Mouse (Mus musculus): ENCODE data around the gene Gm20390. TPM values are rescaled to one million over a fixed set of nuclear protein-coding genes. Genes with fewer than 3 reads are reported as not detected.

Gm20390 gene
- polyA plus RNA-seq (2015; fragmentation: Nextera tagmentation; extraction: Ambion mirVana), result 331 and 360 TPM in 2 replicates

DNA sequence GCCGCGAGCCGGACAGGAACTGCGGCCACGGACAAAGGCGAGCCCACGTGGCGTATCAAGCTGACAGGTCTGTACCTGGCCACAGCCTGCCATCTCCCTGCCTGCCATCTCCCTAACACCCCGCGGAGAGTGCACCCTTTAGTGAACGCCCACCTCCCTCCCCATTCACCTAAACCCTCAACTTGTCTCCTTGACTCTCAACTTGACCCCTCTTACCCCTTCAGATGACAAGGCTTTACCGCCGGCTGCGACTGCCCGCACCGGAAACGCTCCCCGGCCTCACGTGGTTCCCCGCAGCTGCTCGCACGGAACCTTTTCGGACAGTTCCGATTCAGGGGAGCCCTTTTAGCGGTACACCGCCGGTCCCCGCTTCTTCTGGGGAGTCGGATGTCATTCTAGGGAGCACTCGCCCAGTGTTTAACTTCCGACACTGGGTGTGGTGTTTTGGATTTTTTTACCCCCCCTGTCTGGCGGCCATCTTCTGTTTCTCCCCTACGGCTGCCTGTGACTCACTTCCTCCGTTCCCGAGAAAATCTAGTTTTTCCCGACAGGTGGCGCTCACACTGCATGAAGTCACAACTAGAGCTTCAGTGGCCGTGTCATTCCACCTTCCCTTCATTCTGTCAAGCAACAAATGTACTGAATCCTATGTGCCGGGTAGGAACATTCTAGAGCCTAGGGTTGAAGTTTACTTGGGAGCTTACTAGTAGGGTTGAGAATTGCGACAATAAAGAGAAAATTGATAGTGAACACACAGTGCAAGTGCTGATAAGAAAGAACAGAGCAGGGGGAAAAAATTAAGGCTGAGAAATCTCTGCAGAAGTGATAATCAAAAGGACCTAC, at the start of gene Gm20390, which contains the start of gene Nme1:
TSS of gene Gm20390 (minus strand) at position 289 of the 843 bp plus-strand sequence.
TSS of gene Nme1 (minus strand) at position 517 of the 843 bp plus-strand sequence.
- ATAC-seq, result peak; percentile 96
- Histone ChIP-seq H3K9ac (replicated peaks) (peak within 1 kb of the TSS; percentile 81), H3K4me2 (replicated peaks) (peak within 1 kb of the TSS; percentile 72), H3K36me3 (peaks cover 30% of the 10 kb centered on the region), H3K4me3 (replicated peaks) (peak within 1 kb of the TSS; percentile 74), H3K9me3 (no peaks in the 10 kb centered on the region), H3K27ac (peak within 1 kb of the TSS; percentile 75), H3K4me1 (replicated peaks) (peaks cover 31% of the 10 kb centered on the region), H3K27me3 (no peaks in the 10 kb centered on the region)
- under 1% methylated on average over 40 of the region's 40 CpGs for WGBS

DNA sequence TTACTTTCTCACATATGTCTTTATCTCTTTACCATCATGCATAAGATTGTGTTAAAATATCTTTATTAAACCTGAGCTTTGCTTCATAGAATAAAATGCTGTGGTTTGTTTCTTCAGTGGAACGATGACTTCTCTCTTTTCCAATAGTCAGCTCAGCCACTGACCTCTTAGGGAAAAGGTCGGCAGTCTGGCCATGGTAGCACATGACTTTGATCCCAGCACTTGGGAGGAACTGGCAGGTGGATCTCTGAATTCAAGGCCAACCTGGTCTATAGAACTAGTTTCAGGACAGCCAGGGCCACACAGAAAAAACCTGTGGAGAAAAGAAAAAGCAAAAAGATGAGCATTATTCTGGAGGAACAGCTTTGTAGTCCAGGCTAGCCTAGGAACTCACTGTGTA, 35.3 kb upstream of the Gm20390 start:
- Histone ChIP-seq H3K27me3 (no peaks in the 10 kb centered on the region), H3K4me2 (replicated peaks) (no peak overlapping the region), H3K36me3 (peaks cover 6% of the 10 kb centered on the region), H3K9ac (replicated peaks) (no peak overlapping the region), H3K27ac (no peak overlapping the region), H3K4me1 (replicated peaks) (peaks cover 15% of the 10 kb centered on the region), H3K9me3 (no peaks in the 10 kb centered on the region), H3K4me3 (replicated peaks) (no peak overlapping the region)
- WGBS, result 93% methylated on average over 2 of the region's 2 CpGs
- no peak for ATAC-seq

DNA sequence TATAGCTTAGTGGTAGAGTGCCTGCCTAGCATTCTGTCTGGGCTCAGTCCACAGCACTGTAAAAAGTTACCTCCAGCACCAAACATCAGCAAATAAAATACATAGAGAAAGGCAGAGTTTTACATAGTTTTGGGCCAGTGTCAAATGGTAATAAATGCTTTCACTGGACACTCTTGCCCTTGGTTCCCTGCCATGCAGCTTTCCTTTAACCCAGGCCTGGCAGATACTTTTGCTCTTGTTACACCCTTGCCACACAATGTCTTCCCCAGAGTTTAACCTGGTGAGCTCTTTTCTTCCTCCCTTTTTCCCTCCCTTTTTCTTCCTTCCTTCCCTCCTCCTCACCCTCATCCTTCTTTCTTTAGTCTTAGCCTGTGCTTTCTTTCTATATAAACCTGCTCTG, 31.2 kb upstream of the Gm20390 start:
- Histone ChIP-seq H3K9me3 (no peaks in the 10 kb centered on the region), H3K4me2 (replicated peaks) (no peak overlapping the region), H3K27me3 (no peaks in the 10 kb centered on the region), H3K4me1 (replicated peaks) (peaks cover 43% of the 10 kb centered on the region), H3K27ac (no peak overlapping the region), H3K36me3 (peaks cover 6% of the 10 kb centered on the region), H3K9ac (replicated peaks) (0 out of 2 replicates have a peak overlapping the region, but pooled peaks have one; percentile 2), H3K4me3 (replicated peaks) (no peak overlapping the region)
- no peak for ATAC-seq

DNA sequence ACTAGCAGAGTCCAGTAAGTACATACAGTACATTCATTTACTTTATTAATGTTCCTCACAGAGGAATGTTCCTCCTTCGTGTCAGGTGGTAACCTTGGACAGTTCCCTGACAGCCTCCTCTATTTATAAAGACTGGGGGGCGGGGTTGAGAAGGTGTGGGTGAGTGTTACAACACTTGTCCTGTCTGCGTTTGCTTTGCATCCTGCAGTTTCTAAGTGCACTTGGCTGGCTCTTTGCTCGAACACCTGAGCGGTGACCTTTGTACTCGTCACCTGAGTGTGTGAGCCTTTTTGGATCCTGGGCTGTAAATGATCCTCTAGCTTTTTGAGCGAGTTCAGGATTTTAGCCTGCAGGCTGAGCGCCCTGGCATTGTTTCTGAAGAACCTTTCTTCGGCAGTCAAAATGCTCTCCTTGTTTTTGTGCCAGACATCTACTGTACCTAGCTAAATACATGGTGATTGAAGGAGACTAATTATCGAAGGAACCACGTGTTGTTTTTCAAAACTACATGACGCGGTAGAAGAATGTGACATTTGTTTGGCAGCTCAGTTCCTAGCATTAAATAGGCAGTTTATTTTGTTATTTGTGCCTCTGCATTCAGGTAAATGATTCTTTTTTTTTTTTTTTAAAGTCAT, 29.2 kb upstream of the Gm20390 start:
- H3K4me2 ChIP-seq (replicated peaks), result peak overlapping the region; percentile 99
- peak overlapping the region; percentile 95 for H3K4me3 ChIP-seq (replicated peaks)
- H3K27ac ChIP-seq, result no peak overlapping the region
- H3K27me3 ChIP-seq, result no peaks in the 10 kb centered on the region
- 39% methylated on average over 13 of the region's 13 CpGs for WGBS
- peak overlapping the region; percentile 91 for H3K9ac ChIP-seq (replicated peaks)
- H3K36me3 ChIP-seq, result peaks cover under 1% of the 10 kb centered on the region
- H3K4me1 ChIP-seq (replicated peaks), result peaks cover 43% of the 10 kb centered on the region
- ATAC-seq, result no peak
- H3K9me3 ChIP-seq, result no peaks in the 10 kb centered on the region

DNA sequence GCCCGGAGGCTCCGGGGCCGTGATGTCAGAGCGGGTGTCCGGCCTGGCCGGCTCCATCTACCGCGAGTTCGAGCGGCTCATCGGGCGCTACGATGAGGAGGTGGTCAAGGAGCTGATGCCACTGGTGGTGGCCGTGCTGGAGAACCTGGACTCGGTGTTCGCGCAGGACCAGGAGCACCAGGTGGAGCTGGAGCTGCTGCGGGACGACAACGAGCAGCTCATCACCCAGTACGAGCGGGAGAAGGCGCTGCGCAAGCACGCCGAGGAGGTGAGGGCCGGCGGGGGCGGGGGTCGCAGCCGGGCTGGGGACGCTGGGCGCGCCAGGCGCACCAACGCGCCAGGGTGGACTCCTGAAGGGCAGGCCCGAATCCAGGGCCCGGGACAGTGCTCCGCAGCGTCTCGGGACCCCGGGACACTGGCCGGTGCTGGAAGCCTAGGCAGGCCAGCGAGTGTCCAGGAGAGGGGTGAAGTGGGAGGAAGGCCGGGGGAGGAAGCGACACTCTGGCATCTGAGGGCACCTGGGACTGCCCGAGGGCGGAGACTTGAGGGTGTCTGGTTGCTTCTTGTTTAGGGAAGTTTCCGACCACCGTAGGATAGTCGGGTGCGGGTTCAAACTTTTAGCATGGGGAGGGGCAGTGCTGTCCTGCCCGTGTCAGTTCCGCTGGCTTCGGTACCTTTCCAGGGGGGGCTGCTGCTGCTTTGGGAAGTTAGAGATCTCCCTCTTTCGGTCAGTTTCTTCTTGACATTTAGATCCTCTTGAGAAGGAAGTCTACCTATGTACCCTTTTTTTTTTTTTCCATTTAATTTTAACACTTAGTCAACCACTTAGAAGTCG, 28.4 kb upstream of the Gm20390 start:
- ATAC-seq, result peak; percentile 82
- H3K9me3 ChIP-seq, result no peaks in the 10 kb centered on the region

DNA sequence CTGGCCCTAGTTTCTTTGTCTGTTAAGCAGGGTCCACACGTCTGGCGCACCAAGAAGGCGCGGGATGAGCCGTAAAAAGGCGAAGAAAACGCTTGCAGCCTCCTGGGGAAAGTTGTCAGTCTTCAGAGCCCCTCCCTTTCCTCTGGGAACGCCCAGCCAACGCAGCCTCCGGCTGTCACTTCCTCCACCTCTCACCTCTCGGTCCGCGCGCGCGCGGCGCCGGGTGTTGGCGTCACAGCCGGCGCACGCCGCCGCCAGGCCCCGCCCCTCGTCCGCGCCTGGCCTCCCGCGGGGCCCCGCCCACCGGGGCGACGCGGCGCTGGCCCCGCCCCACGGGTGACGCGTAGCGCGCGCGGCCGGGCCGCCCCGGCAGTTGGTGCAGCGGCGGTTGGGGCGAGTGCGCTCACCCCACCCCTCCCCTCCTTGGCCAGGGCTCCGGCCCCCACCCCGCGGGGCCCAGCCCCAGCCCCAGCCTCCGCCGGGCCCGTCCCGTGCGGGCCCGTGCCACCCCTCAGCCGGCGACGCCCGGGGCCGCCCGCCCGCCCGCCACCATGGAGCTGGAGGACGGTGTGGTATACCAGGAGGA, 27.7 kb upstream of the Gm20390 start, which contains the start of gene Spag9:
TSS of gene Spag9 (plus strand) at position 372 of the 586 bp plus-strand sequence.
- under 1% methylated on average over 61 of the region's 70 CpGs for WGBS
- peak within 1 kb of the TSS; percentile 91 for H3K9ac ChIP-seq (replicated peaks)
- H3K27ac ChIP-seq, result peak within 1 kb of the TSS; percentile 94
- ATAC-seq, result peak; percentile 94
- H3K4me3 ChIP-seq (replicated peaks), result peak within 1 kb of the TSS; percentile 95
- H3K9me3 ChIP-seq, result no peaks in the 10 kb centered on the region
- H3K36me3 ChIP-seq, result no peaks in the 10 kb centered on the region
- H3K27me3 ChIP-seq, result no peaks in the 10 kb centered on the region
- H3K4me1 ChIP-seq (replicated peaks), result peaks cover 43% of the 10 kb centered on the region
- H3K4me2 ChIP-seq (replicated peaks), result peak within 1 kb of the TSS; percentile 99

More for the DNA sequence above, 28.4 kb upstream of the Gm20390 start:
- Histone ChIP-seq H3K9ac (replicated peaks) (peak overlapping the region; percentile 91), H3K4me3 (replicated peaks) (peak overlapping the region; percentile 95), H3K4me1 (replicated peaks) (peaks cover 43% of the 10 kb centered on the region), H3K27ac (peak overlapping the region; percentile 94), H3K4me2 (replicated peaks) (peak overlapping the region; percentile 99), H3K27me3 (no peaks in the 10 kb centered on the region), H3K36me3 (no peaks in the 10 kb centered on the region)
- WGBS, result under 1% methylated on average over 58 of the region's 58 CpGs

DNA sequence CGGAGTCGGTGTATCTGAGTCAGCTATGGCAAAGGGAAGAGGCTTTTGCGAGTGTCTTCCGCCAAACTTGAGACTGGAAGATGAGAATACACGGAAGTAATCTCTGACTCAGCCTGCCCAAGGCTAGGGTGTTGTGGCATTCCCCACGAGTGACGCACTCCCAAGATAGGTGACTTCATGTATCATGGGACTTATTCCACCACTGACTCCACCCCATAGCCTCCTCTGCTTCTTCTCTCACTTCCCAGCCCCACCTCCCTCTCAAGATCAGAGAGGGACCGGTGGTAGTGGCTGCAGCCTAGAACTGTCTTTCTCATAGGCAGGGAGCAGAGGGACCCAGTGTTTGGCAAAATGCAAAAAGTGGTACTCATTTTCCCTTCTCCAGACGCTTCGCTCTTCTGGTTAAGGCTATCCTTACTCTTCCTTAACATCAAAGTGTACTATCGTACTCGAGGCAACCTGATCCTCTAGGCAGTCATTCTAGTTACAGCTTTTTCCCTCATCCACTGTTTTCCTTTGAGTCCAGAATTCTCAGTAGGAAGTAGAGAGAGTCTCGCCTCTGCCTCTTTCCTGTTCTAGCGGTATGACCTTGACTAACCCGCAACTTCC, 27.1 kb upstream of the Gm20390 start:
- Histone ChIP-seq H3K9ac (replicated peaks) (peak overlapping the region; percentile 91), H3K4me2 (replicated peaks) (peak overlapping the region; percentile 99), H3K36me3 (no peaks in the 10 kb centered on the region), H3K27ac (peak overlapping the region; percentile 94), H3K27me3 (no peaks in the 10 kb centered on the region), H3K4me3 (replicated peaks) (peak overlapping the region; percentile 95), H3K4me1 (replicated peaks) (peaks cover 43% of the 10 kb centered on the region), H3K9me3 (no peaks in the 10 kb centered on the region)
- peak; percentile 44 for ATAC-seq
- WGBS, result 9% methylated on average over 15 of the region's 15 CpGs

DNA sequence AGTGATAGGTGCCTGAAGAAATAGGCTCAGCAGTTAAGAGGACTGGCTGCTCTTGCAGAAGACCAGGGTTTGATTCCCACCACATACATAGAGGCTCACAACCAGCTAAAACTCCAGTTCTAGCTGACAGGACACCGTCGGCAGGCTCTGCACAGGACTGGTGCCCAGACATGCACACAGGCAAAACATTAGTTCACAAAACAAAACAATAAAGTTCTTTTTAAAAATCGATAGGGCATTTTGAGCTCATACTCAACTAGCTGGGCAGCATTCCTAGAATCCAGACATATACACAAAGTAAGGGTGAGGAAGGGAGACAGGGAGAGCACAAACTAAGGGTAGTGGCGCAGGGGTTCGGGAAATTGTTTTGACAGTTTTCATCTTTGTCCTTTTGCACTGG, 26.4 kb upstream of the Gm20390 start:
- Histone ChIP-seq H3K4me1 (replicated peaks) (peaks cover 40% of the 10 kb centered on the region), H3K27me3 (no peaks in the 10 kb centered on the region), H3K27ac (no peak overlapping the region; the same call in 1 of the 2 replicates), H3K4me2 (replicated peaks) (peak overlapping the region; percentile 99), H3K4me3 (replicated peaks) (peak overlapping the region; percentile 95; the same call in 1 of the 2 replicates), H3K36me3 (no peaks in the 10 kb centered on the region), H3K9ac (replicated peaks) (peak overlapping the region; percentile 91; the same call in 1 of the 2 replicates), H3K9me3 (no peaks in the 10 kb centered on the region)
- no peak for ATAC-seq
- WGBS, result 68% methylated on average over 5 of the region's 5 CpGs

DNA sequence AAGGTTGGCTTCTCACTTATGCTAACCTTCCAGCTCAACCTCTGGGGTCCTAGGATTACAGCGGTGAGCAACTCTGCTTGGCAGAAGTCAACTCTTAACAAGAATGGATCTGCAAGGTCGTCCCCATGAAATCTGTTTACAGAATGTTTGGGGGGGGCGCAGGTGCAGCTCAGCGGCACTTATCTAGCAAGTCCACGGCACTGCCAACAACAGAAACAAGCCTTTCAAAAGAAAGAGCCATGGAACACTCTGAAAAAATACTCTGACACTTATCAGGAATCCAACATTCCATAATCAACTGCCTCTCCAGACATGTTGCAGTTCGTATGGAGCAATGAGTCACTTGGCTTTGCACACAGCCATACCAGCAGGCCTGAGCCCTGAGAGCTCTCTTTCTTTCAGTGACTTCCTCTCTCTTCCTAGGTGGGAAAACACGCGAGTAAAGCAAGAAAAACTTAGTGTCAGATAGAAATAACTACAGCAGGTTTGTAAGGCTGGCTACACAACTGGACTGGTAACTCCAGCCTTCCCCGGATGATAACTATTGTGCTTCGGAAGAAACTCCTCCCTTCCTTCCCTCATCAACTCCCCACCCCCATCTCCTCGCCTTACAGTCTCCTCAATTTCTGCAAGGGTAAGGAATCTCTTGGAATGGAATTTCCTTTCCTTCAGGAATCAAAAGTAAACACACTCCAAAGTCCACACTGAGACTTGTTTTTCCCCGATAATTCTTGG, 20.4 kb upstream of the Gm20390 start:
- ATAC-seq, result no peak
- Histone ChIP-seq H3K9me3 (no peaks in the 10 kb centered on the region), H3K4me2 (replicated peaks) (no peak overlapping the region), H3K4me1 (replicated peaks) (no peaks in the 10 kb centered on the region), H3K9ac (replicated peaks) (no peak overlapping the region), H3K27ac (no peak overlapping the region), H3K27me3 (no peaks in the 10 kb centered on the region), H3K4me3 (replicated peaks) (no peak overlapping the region), H3K36me3 (no peaks in the 10 kb centered on the region)
- 69% methylated on average over 12 of the region's 12 CpGs for WGBS

DNA sequence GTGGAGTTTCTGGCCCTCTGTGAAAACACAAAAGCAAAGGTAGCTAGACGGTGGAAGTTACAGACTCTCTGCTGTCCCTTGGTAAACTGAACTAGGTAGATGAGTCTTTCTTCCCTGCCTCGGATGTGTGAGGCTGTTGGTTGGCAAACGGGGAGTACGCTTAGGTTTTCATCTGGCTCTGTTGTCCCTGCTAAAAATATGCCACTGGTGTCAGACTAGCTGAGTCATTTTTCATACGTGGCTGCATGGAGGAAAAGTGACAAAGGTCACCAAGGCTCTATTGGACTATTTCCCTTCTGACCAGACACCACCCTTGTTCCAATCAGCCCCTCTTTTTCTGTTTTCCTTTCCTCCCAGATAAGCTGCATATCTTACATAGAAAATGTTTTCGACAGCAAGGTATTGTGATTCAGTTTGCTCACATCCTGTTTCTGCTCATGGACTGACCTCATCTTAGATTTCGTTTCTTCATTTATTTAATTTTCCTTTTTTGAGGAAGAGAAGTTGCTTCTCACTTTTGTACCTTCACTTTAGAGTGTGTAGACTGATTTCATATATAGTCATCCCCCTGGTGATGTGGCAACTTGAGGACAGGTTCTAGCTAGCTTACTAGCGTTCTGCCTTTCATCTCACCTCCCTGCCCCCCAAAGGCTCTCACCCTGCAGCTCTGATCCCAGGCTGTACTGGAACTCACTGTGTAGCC, 19.7 kb upstream of the Gm20390 start:
- no peak overlapping the region for H3K9ac ChIP-seq (replicated peaks)
- 78% methylated on average over 8 of the region's 8 CpGs for WGBS
- no peaks in the 10 kb centered on the region for H3K4me1 ChIP-seq (replicated peaks)
- no peak overlapping the region for H3K27ac ChIP-seq
- no peak overlapping the region for H3K4me2 ChIP-seq (replicated peaks)
- no peaks in the 10 kb centered on the region for H3K27me3 ChIP-seq
- H3K4me3 ChIP-seq (replicated peaks), result no peak overlapping the region
- H3K36me3 ChIP-seq, result no peaks in the 10 kb centered on the region
- no peaks in the 10 kb centered on the region for H3K9me3 ChIP-seq
- no peak for ATAC-seq

Data from midbrain, embryonic 13.5 days (tissue).